Mouse (Mus musculus) spleen, postnatal 0 days (tissue): ENCODE data around the gene Rhd. TPM values are rescaled to one million over a fixed set of nuclear protein-coding genes. Genes with fewer than 3 reads are reported as not detected.

Experiments
- polyA plus RNA-seq: library from polyadenylated mRNA; unstranded; fragments of >200 nt; fragmentation: Nextera tagmentation; extraction: Ambion mirVana; gene quantifications from 2 replicates; pipeline ENCODE4 v1.2.1, GENCODE M21; 2015

Rhd gene
- polyA plus RNA-seq, result 439 and 534 TPM in 2 replicates

DNA sequence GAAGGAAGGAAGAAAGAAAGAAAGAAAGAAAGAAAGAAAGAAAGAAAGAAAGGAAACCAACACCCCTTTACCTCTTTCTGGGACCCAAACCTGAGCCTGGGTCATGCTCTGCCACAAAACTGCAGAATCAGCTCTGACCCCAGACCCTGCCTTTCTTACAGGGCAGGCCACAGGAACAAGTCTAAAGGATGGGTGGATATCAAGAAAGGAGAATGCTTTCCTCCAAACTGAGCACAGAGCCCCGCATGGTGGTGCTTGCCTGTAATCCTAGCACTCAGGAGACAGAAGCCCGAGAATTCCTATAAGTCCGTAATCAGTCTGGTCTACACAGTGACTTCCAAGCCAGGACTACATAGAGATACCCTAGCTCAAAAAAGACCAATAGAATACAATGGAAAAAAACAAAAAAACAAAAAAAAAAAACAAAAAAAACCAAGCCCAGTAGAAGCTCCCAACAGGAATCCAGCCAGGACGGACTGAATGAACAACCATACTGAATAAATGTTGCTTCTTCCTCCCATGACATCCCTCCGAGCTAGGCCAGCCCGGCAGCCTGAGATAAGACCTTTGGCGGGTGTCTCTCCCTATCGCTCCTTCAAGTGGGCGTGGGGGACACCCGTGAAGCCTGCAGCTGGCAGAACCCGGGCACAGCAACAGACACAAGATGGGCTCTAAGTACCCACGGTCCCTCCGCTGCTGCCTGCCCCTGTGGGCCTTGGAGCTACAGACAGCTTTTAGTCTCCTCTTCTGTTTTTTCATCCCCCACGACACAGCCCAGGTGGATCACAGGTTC, at the start of gene Rhd:
Gene Rhd, plus strand, starts transcription at position 600 of the 793 bp plus-strand sequence.

DNA sequence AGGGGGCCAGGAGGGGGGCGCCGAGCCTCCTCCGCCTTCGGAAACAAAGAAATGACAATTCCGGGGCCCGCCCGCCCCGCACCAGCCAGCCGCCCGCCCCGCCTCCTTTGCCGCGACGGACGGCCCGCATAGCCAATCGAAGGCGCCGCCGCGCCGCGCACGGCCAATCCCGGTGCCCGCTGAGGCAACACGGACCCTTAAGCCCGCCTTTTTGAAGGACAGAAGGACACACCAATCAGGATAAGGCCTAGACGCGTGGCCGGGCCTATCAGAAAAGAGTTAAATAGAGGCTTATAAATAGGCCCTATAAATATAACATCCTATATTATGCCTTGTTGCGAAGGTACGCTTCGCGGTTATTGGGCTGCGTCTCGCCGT, 11.1 kb upstream of the Rhd start, which contains the start of gene Maco1:
Gene Maco1, minus strand, starts transcription at position 87 of the 378 bp plus-strand sequence.

DNA sequence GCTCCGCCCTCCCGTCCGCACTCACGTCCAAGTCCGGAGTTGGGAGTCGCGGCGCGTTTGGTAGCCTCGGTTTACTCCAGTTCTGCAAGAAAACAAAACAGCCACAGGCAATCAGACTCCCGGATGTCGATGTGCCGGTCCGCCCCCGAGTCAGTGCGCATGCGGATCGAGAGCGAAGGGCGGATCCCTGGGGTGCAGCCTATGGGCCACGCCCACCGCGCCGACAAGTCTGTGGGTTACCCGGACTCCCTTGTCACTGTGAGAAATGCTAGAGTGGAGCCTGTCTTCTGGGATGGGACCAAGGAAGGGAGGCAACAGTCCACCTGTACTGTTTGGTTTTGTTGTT, 50.5 kb downstream of the Rhd start, which contains the start of gene Tmem50a:
Gene Tmem50a, minus strand, starts transcription at position 161 of the 346 bp plus-strand sequence.

DNA sequence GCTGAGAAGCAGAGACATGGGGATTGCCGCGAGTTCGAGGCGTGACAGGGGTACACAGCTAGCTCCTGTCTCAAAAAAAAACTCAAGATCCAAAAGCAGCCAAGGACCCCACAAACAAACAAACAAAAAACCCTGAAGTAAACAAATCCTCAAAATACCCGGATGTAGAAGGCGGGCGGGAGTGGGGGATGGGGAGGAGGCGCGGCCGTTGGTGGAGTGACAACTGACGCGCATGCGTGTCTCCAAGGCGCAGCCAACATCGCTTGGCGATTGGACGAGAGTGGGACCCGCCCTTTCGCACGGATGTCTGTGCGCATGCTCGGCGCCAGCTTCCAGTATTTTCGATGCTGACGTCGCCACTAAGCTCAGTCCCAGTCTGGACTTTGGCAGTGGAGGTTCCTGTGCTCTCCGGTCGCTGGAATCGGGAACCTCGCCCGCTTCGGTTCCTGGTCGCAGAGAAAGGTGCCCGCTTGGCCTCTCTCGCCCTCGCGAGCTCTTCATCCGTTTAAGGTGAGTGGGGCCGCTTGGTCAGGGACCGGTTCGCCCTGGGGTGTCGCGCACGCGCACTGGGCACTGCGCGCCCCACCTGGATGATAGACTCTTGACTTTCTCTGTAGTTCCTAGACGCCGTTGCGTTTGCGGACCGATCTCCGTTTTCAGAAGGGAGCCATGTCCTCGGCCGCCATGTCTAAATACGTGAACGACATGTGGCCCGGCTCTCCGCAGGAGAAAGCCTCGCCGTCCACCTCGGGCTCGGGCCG, 59.1 kb downstream of the Rhd start, which contains the start of gene Rsrp1:
Gene Rsrp1, plus strand, starts transcription at position 335 of the 761 bp plus-strand sequence.

DNA sequence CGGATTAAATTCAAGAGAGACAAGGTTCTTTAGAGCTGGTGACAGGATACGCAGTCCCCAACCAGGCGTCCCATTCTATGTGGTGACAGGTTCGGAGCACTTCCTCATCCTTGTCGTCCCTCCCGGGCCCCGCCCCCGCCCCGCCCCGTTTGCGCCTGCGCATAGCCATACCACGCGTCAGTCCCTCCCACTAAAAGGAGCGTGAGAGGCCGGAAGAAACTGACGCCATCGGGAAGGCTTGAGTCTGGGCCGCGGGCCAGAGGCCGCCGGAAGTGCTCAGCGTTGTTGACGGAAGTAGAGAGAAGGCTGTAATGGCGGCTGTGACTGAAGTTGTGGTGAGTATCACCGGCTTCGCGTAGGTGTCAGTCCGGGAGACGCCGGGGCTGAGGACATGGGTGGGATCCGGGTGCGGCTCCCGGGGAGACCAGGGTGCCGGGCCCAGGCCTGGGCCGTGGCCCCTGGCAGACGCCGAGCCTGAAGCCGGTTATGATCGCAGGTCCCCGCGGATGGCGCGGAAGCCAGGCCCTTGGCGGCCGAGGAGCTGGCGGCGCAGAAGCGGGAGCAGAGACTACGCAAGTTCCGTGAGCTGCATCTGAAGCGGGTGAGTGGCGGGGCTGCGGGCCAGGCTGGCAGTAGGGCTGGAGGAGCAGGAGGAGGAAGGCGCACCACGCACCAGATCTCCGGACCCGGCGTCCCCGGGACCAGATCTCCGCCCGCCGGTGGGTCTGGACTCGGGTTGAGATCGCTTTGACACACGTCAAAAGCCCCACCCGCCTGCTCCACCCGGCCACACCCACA, 66.5 kb downstream of the Rhd start, which contains the start of gene Syf2:
Gene Syf2, plus strand, starts transcription at position 215 of the 798 bp plus-strand sequence.

Other genes with a start within 250 kb of the Rhd start
- 2.6 and 3.4 TPM in 2 replicates for gene Man1c1, start 160.2 kb upstream of the Rhd start, polyA plus RNA-seq
- gene Ldlrap1, start 96.5 kb upstream of the Rhd start, polyA plus RNA-seq, result 26.5 and 28.4 TPM in 2 replicates
- 21.5 and 23.4 TPM in 2 replicates for gene Maco1, start 11.2 kb upstream of the Rhd start, polyA plus RNA-seq
- 161 and 182 TPM in 2 replicates for gene Tmem50a, start 50.5 kb downstream of the Rhd start, polyA plus RNA-seq
- 409 and 437 TPM in 2 replicates for gene Rsrp1, start 59.1 kb downstream of the Rhd start, polyA plus RNA-seq
- gene Syf2, start 66.4 kb downstream of the Rhd start, polyA plus RNA-seq, result 93.2 and 97.2 TPM in 2 replicates